Mouse (Mus musculus) C2C12 (cell line): ENCODE results near the gene Slc22a6.

Experiments
- CTCF ChIP-seq: IDR thresholded peaks from one replicate; pipeline ENCODE4 v1.5.1; 2011; ENCODE audit not compliant: control insufficient read depth, insufficient read depth, insufficient read length
- MAX ChIP-seq: IDR thresholded peaks from one replicate; pipeline ENCODE4 v1.6.1; 2011; ENCODE audit warnings: mild to moderate bottlenecking, control low read depth
- USF1 ChIP-seq: IDR thresholded peaks from one replicate; pipeline ENCODE4 v1.6.1; 2011; ENCODE audit warnings: low read depth, mild to moderate bottlenecking, control low read depth, moderate library complexity

DNA sequence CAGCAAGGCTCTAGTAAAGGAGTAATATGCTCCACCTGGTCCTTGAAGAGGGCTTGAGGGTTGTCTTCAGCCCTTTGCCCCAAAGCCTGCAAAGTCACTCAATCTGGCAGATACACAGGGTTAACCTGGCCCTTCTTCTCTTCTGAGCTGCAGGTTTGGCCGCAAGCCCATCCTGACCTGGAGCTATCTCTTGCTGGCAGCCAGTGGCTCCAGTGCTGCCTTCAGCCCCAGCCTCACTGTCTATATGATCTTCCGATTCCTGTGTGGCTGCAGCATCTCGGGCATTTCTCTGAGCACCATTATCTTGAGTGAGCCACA lies 12.6 kb upstream of the Slc22a6 start:
- TF ChIP-seq CTCF (no peak), USF1 (no peak), MAX (no peak)
